Mouse (Mus musculus) midbrain, embryonic 16.5 days (tissue): ENCODE measurements at regions not wholly inside any gene's neighbourhood (a gene's known extent, or its start where the extent isn't known, plus 50 kb on each side); places are given as distances from the start of the nearest gene placed in this dataset.

Experiments
- ATAC-seq: fragments of 200-750 bp; cut with Nextera tagmentation; 2 replicates; pipeline ENCODE4 v1.8.0; 2017; ENCODE audit warnings: moderate TSS enrichment
- H3K27ac ChIP-seq: fragments of 300-500 bp; sonication (generic); 2 replicates; pipeline ENCODE4 v1.5.1; 2014; ENCODE audit warnings: mild to moderate bottlenecking, low read length, mixed read lengths
- H3K27me3 ChIP-seq: fragments of 300-500 bp; sonication (generic); 2 replicates; pipeline ENCODE4 v1.6.1; 2014; ENCODE audit warnings: low read depth, low read length, mixed read lengths; ENCODE audit not compliant: control insufficient read depth, insufficient read depth
- H3K36me3 ChIP-seq: fragments of 300-500 bp; sonication (generic); 2 replicates; pipeline ENCODE4 v1.6.1; 2014; ENCODE audit warnings: mild to moderate bottlenecking, low read length, moderate library complexity, mixed read lengths; ENCODE audit not compliant: control insufficient read depth, insufficient read depth
- H3K4me1 ChIP-seq: fragments of 300-500 bp; sonication (generic); 2 replicates; pipeline ENCODE4 v1.6.1; 2014; ENCODE audit warnings: mild to moderate bottlenecking, low read length, mixed read lengths; ENCODE audit not compliant: control insufficient read depth, insufficient read depth
- H3K4me2 ChIP-seq: fragments of 300-500 bp; sonication (generic); 2 replicates; pipeline ENCODE4 v1.6.1; 2014; ENCODE audit warnings: mild to moderate bottlenecking, low read length, mixed read lengths
- H3K4me3 ChIP-seq: fragments of 300-500 bp; sonication (generic); 2 replicates; pipeline ENCODE4 v1.5.1; 2014; ENCODE audit warnings: low read depth, mild to moderate bottlenecking, low read length, moderate library complexity, mixed read lengths
- H3K9ac ChIP-seq: fragments of 300-500 bp; sonication (generic); 2 replicates; pipeline ENCODE4 v1.6.1; 2014; ENCODE audit warnings: low read depth, low read length, mixed read lengths
- H3K9me3 ChIP-seq: fragments of 300-500 bp; sonication (generic); replicated peaks from 2 replicates; pipeline ENCODE4 v1.6.1; 2014; ENCODE audit warnings: mild to moderate bottlenecking, low read length, mixed read lengths; ENCODE audit not compliant: control insufficient read depth, poor library complexity, severe bottlenecking
- WGBS: fragments of 180-500 bp; shearing (Covaris S2); extraction: QIAGEN DNeasy Blood & Tissue Kit; methylation state at CpG from one replicate; pipeline ENCODE4 v1.1.7; 2014; 5-methylcytosine and 5-hydroxymethylcytosine counted together

DNA sequence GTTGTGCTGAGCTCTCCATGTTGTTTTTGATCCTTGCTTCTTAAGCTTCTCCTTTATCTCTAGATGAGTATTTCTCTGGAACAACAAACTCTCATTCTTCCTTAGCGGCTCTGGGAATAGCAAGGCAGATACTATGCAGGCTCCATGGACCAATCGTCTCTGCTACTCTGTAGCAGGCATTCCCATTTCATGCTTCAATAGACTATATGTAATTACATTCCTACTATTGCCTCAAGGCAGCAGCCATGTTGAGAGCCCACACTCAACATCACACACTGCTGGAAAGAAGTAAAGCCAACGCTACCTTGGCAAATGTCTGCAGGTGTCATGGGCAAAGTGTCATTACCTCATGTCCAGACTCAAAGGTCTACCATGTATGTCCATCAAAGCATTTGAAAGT lies 119.6 kb upstream of the E2f7 start:
- H3K4me3 ChIP-seq = no peak overlapping the region
- no peaks in the 10 kb centered on the region for H3K4me1 ChIP-seq
- no peak overlapping the region for H3K4me2 ChIP-seq
- no peak overlapping the region for H3K9ac ChIP-seq
- 90% methylated on average over 3 of the region's 3 CpGs for WGBS
- H3K27ac ChIP-seq = no peak overlapping the region
- no peaks in the 10 kb centered on the region for H3K27me3 ChIP-seq
- no peak for ATAC-seq
- H3K36me3 ChIP-seq = no peaks in the 10 kb centered on the region
- H3K9me3 ChIP-seq = no peaks in the 10 kb centered on the region

DNA sequence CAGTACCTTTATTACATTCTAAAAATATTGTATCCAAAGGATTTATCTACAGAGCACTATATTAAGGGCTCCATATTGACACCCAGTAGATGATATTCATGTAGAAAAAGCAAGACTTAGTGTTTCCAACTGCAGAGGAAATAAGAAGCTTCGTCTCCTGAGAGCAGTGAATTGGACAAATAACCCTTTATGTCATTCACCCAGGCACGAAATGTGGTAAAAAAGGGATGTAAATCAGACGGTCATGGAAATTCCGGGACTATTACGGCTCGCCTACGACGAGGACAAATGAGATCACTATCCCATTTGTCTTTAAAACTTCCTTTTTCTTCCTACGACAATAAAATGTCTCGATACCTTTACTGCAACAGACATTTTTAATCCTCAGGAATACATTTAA lies 104.8 kb upstream of the E2f7 start:
- no peaks in the 10 kb centered on the region for H3K27me3 ChIP-seq
- no peaks in the 10 kb centered on the region for H3K4me1 ChIP-seq
- no peak overlapping the region for H3K4me2 ChIP-seq
- WGBS = 19% methylated on average over 10 of the region's 10 CpGs
- H3K36me3 ChIP-seq = no peaks in the 10 kb centered on the region
- H3K4me3 ChIP-seq = no peak overlapping the region
- no peak overlapping the region for H3K9ac ChIP-seq
- H3K9me3 ChIP-seq = no peaks in the 10 kb centered on the region
- no peak overlapping the region for H3K27ac ChIP-seq
- no peak for ATAC-seq

DNA sequence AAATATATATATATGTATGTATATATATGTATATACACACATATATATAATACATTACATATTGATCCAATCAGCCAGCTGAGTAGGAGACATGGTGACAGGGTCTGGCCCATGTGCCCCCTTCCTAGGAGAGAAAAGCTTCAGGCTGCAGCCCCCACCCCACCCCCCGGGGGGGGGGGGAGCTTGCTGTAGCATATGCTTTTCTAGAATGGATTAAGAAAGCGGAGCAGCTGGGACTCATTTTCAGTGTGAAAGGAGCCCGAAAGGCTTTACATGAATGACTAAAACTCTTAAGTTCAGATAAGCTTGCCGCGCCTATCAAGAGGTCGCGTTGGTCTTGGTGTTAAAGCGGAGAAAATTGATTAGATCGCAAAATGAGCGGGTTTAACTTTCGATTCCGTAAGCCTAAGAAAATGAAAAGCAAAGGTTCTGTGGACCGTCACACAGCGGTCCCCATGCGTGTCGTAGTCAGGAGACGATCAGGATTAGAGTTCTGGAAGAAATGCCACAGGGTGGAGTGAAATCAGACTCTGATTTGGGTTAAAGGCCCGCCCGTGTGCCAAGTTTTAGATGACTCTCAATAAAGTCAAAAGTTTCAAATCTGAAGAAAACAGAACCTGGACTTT lies 103.1 kb upstream of the E2f7 start:
- no peaks in the 10 kb centered on the region for H3K9me3 ChIP-seq
- no peaks in the 10 kb centered on the region for H3K36me3 ChIP-seq
- 42% methylated on average over 19 of the region's 19 CpGs for WGBS
- H3K4me2 ChIP-seq = peak overlapping the region; percentile 7; the same call in 1 of the 2 replicates
- H3K27ac ChIP-seq = no peak overlapping the region
- no peak for ATAC-seq
- no peak overlapping the region for H3K9ac ChIP-seq
- no peak overlapping the region for H3K4me3 ChIP-seq
- no peaks in the 10 kb centered on the region for H3K27me3 ChIP-seq
- peaks cover 2% of the 10 kb centered on the region; the same call in 1 of the 2 replicates for H3K4me1 ChIP-seq

GRCm38 (mm10) chr10:110647603-110648002 lies 97.6 kb upstream of the E2f7 start:
- H3K4me1 ChIP-seq = peaks cover 6% of the 10 kb centered on the region
- H3K36me3 ChIP-seq = no peaks in the 10 kb centered on the region
- no peak overlapping the region for H3K9ac ChIP-seq
- H3K27me3 ChIP-seq = no peaks in the 10 kb centered on the region
- WGBS = 64% methylated on average over 7 of the region's 7 CpGs
- H3K4me2 ChIP-seq = no peak overlapping the region
- H3K4me3 ChIP-seq = no peak overlapping the region
- no peaks in the 10 kb centered on the region for H3K9me3 ChIP-seq
- no peak for ATAC-seq
- no peak overlapping the region for H3K27ac ChIP-seq

- Histone ChIP-seq H3K36me3 (no peaks in the 10 kb centered on the region), H3K4me3 (no peak overlapping the region), H3K9me3 (no peaks in the 10 kb centered on the region), H3K4me1 (peaks cover 6% of the 10 kb centered on the region), H3K27me3 (no peaks in the 10 kb centered on the region), H3K4me2 (no peak overlapping the region), H3K27ac (no peak overlapping the region), H3K9ac (no peak overlapping the region)
- no peak for ATAC-seq
- 75% methylated on average over 6 of the region's 6 CpGs for WGBS
Observed at GRCm38 (mm10) chr10:110650107-110650506, 95.1 kb upstream of the E2f7 start.

DNA sequence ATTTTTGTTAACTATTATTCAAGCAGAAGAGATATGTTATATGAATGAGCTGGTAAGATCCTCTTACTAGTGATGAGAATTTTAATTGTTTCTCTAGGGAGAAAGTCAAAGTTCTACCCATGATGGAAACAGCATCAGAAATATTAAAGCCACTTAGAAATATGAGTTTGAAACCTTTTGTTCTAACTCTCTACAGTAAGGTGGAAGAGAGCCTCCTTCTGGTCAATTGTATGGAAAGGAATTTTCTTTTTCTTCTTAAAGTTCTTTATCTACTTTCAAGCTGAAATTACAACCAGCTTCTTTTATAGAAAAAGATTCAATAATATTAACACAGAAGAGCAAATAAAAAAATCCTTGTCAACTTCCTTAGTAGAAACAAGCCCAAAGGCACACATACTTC lies 94.4 kb upstream of the E2f7 start:
- Histone ChIP-seq H3K27ac (no peak overlapping the region), H3K9ac (no peak overlapping the region), H3K4me1 (peaks cover 6% of the 10 kb centered on the region), H3K4me2 (no peak overlapping the region), H3K9me3 (no peaks in the 10 kb centered on the region), H3K4me3 (no peak overlapping the region), H3K27me3 (no peaks in the 10 kb centered on the region), H3K36me3 (no peaks in the 10 kb centered on the region)
- no peak for ATAC-seq

DNA sequence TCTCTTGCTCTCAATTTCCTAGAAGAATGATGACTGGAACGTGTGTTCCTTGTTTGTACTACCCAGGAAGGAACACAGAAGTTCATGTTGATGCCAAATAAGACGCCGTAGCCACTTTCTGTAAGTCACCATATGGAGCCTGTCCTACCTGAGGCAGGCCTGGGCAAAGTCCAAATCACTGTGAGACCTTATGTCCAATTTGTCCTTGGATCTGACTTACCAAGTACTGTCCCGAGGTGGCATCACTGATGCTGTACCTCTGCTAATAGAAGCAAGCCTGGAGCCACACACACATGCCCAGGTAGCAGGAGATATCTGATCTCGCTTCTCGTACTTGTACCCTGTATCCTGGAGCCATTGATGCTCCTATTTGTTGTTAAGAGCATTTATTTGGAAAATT lies 91.2 kb upstream of the E2f7 start:
- Histone ChIP-seq H3K27me3 (no peaks in the 10 kb centered on the region), H3K27ac (no peak overlapping the region), H3K9me3 (no peaks in the 10 kb centered on the region), H3K9ac (no peak overlapping the region), H3K4me1 (no peaks in the 10 kb centered on the region), H3K36me3 (no peaks in the 10 kb centered on the region), H3K4me3 (no peak overlapping the region), H3K4me2 (no peak overlapping the region)
- WGBS = 88% methylated on average over 6 of the region's 6 CpGs
- ATAC-seq = no peak

- H3K4me3 ChIP-seq = no peak overlapping the region
- no peak overlapping the region for H3K9ac ChIP-seq
- H3K27ac ChIP-seq = no peak overlapping the region
- H3K36me3 ChIP-seq = no peaks in the 10 kb centered on the region
- WGBS = 68% methylated on average over 4 of the region's 4 CpGs
- H3K4me1 ChIP-seq = no peaks in the 10 kb centered on the region
- ATAC-seq = no peak
- no peaks in the 10 kb centered on the region for H3K9me3 ChIP-seq
- H3K27me3 ChIP-seq = no peaks in the 10 kb centered on the region
- H3K4me2 ChIP-seq = no peak overlapping the region
Observed at GRCm38 (mm10) chr10:110658153-110658695, 87.0 kb upstream of the E2f7 start.

GRCm38 (mm10) chr10:110676503-110676902 lies 68.7 kb upstream of the E2f7 start:
- Histone ChIP-seq H3K27ac (no peak overlapping the region), H3K4me3 (no peak overlapping the region), H3K9me3 (no peaks in the 10 kb centered on the region), H3K4me2 (no peak overlapping the region), H3K27me3 (no peaks in the 10 kb centered on the region), H3K4me1 (no peaks in the 10 kb centered on the region), H3K36me3 (no peaks in the 10 kb centered on the region), H3K9ac (no peak overlapping the region)
- WGBS = 66% methylated on average over 4 of the region's 4 CpGs
- no peak for ATAC-seq
